Mouse (Mus musculus) heart, adult 2 months (tissue): ENCODE results near the gene Mpnd.

ENCODE experiments used
- CTCF ChIP-seq: fragments of 200-600 bp; IDR thresholded peaks from 2 replicates; pipeline ENCODE4 v1.8.1; 2022; ENCODE audit warnings: antibody characterized with exemption, mild to moderate bottlenecking, moderate library complexity
- POLR2A ChIP-seq: fragments of 200-500 bp; IDR thresholded peaks from 2 replicates; pipeline ENCODE4 v1.6.1; 2011; ENCODE audit warnings: mild to moderate bottlenecking, low read depth, low read length, control low read depth; ENCODE audit not compliant: insufficient read depth

DNA sequence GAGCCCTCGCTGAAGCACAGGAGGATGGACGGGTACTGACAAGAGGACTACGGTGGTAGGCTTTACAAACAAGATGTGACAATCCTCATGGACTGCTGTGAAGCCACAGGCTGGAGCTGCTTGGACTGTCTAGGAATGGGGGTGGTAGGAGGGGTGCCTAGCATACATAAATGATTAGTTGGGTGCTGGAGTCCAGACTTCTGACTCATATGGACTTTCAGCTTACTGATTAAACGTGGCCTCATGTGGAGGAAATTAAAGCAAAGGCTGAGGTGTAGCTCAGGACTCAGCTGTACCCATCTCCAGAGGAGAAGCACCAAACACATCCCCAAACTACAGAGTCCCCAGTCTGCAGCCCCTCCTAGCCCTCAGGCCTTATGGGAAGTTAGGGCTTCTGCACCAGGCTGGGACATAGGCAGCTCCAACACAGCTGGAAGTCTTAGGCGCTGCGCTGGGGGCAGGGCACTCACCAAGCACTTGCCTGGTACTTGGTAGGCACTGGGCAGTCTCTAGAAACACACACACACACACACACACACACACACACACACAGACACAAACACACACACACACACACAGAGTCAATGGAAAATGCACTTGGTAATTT is 26.7 kb downstream of the Mpnd start:
- TF ChIP-seq CTCF (no peak), POLR2A (no peak)
